Mouse (Mus musculus) heart, adult 2 months (tissue): Measurements from ENCODE around the gene Epha1.

Experiments used
- CTCF ChIP-seq: fragments of 200-600 bp; IDR thresholded peaks from 2 replicates; pipeline ENCODE4 v1.8.1; 2022; ENCODE audit warnings: antibody characterized with exemption, mild to moderate bottlenecking, moderate library complexity
- EP300 ChIP-seq: fragments of 200-500 bp; IDR thresholded peaks from 2 replicates; pipeline ENCODE4 v1.6.1; 2011; ENCODE audit warnings: low read depth, low read length, control low read depth; ENCODE audit not compliant: insufficient read depth

DNA sequence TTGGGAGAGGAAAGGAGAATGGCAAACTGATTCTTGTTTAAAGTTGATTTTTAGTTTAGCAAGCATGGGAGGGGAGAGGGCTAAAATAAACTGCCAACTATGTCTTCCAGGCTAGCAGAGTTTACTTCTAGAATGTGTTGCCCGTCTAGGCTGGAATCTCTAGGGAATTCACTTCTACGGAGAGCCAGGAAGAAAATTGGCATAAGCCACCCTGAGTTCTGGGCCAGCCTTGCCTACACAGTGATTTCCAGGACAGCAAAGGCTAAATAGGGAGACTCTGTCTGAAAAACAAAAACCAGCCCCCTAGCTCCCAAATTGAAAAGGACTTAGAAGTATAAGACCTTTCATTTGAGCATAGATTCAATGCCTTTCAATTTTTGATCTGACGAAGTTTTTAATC lies 6.5 kb upstream of the Epha1 start:
- TF ChIP-seq CTCF (no peak), EP300 (no peak)
